Mouse (Mus musculus) heart, postnatal 36 days (tissue): Measurements from ENCODE around the gene Poln. TPM values are rescaled to one million over a fixed set of nuclear protein-coding genes. Genes with fewer than 3 reads are reported as not detected.

ENCODE experiments used
- DNase-seq, 2 experiments: peaks; one replicate each; pipeline ENCODE4 v3.0.0; 2021 to 2022
- intact Hi-C: fragments of 180-260 bp; cut with DNase I; formaldehyde crosslinking; loops from one replicate; pipeline ENCODE4 v1.15.1; 2025
- total RNA-seq, 2 experiments: library from RNA; stranded (reverse); gene quantifications; 2 replicates each; pipeline ENCODE4 v1.2.3; 2021

Gene Poln
- total RNA-seq: 1 to 10 TPM; 2.6 to 3.5 TPM

DNA sequence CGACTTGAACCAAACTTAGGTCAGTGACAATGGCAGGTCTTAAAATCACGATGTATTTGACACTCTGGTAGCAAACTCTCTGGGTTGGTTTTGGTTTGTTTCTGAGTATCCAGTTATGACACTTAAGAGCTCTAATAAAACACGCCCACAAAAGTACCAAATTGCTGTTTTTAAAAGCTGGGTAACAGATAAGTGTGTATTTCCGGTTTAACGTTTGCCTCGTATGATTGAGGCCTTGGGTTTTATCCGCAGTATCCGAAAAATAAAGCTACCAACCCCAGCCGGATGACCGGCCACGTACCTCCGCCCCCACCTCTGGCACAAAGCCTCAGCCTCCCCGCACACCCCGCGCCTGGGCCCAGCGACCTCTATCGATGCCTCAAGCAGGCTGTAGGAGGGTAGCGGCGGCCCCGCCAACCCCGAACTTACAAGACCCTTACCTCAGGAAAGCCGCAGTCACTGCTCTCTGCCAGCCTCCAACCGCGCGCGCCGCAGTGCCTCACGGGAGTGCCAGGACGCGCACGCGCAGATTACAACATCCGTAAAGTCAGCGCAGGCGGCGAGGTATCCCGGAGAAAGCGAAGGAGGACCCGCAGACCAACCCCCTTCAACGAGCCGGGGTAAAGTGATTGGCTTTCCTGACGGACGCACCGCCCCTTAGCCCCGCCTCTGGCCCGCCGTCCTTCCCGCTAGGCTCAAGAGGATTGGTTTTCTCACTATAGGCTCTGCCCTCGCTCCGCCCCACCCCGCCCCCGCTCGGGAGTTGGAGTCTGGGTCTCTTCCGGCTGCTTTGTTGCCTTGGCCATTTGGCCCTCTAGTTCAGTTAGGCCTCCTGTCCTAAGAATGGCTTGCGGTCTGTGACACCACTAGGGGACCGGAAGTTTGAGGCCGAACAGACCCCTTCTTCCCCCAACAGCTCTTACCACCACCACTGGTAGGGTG lies at the start of gene Poln, which contains the start of gene Haus3:
Gene Poln, minus strand, starts transcription at position 499 of the 942 bp plus-strand sequence.
Gene Haus3, minus strand, starts transcription at position 578 of the 942 bp plus-strand sequence.
- DNase-seq: peak; percentile 95
- intact Hi-C loops: no loop called here

DNA sequence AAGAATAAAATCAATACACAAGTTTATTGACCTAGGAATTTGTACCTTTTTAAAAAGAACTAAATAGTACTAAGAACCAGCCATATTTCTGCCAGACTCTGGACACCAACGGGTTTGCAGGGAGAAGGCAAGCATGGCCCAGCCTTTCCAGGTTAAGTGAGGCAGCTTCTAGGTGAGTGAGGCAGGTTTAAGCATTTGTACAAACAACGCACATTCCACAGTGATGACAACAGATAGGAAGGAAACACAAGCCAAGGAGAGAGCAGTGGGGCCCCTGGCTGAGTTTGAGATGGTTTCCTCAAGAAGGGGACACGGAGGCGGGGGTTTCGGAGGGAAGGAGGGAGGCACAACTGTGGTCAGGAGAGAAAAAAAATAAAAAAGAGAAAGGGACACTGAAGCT lies 49.4 kb upstream of the Poln start:
- intact Hi-C loops: no loop called here
- DNase-seq: no peak

DNA sequence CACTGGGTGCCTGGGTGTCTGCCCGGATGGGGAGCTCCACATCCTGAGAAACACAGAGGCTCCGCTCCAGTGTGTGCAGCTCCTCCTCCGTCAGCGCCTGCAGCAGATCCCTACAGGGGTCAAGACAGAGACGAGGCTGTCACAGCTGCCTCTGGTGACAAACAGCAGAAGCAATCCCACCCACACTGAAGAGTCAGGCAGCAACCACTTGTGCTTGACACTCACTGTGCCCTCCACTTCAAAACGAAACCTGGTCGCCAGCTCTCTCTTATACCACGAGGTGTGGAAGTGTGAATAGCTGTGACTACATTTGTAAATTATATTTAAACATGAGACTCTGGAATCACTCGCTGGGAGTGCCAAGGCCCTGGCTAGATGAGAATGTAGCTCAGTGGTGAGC lies 48.5 kb upstream of the Poln start:
- intact Hi-C loops: no loop called here
- no peak for DNase-seq

DNA sequence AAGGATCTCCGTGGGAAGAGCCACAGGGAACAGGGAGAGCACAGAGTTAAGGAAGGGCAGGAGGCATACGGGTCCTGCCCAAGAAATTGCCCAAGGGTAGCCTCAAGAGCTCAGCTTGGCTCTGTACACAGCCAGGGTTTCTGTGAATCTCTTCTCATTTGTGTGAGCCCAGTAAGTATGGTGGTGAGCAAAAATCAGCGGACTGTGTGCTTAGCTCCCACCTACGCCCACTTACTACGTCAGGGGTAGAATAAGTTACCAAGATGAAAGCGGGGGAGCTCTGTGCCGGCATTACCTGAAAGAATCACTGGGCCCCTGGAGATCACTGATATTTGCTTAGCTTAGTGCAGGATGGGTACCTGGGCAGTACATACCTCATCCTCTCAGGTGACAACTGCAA lies 46.8 kb upstream of the Poln start:
- intact Hi-C loops: no loop called here

DNA sequence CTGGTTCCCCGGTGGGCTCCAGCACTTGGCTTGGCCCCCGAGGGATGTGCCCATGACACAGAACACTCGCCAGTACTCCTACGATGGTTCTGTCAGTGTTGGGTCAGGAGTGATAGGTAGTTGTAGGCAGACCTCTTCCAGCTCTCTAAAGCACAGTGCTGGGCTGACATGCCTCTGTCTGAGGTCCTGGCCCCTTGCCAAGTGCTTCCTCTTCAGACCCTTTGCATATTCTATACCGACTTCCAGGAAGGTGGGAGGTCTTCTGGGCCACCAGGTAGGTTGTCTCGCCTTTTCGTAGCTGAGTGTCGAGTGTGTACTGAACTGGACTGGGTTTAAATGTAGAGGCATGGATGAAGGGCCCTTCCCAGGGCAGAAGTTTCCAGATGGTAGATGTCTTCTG lies 44.4 kb upstream of the Poln start:
- DNase-seq: no peak
- intact Hi-C loops: no loop called here

More for the DNA sequence above, 46.8 kb upstream of the Poln start:
- DNase-seq: no peak

DNA sequence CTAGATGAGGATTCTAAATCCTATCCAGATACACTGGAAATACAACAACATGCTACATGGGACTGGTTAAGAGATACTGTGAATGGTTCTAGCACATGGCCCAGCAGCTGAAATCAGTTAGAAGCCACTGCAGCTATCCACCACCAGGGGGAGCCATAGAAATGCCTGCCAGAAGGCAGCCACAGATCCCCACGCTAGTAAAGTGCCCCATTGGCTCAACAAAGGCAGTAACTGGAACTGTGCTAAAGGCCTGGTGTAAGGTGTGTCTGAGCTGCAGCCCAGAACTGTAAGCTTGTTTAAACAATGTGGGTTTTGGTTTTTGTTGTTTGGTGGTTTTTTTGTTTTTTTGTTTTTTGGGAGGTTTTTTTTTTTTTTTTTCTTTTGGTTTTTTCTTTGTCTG lies 41.0 kb upstream of the Poln start:
- peak; percentile 74 to 78 for DNase-seq
- intact Hi-C loops: loop anchor here (1.0 kb wide), 1 partner anchor 45 kb away; no protein-coding TSS in a partner anchor

DNA sequence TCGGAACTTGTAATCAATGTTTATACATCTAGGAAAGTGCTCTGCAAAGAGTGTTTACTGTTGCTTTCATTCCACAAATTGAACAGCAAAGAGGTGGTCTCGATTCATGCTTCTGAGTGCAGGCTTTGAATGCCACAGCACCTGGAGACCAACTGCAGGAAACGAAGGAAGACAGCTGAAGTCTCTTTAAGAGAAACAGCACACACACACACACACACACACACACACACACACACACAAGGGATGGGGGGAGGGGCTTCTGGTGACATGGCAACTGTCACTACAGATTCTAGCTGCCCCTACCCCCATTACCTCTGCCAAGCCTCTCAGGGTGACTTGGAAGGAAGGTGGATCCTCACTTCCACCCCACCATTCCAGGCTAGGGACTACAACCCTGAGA lies 38.3 kb upstream of the Poln start:
- DNase-seq: no peak
- intact Hi-C loops: loop anchor here (5.0 kb wide), 1 partner anchor 110 kb away; no protein-coding TSS in a partner anchor

DNA sequence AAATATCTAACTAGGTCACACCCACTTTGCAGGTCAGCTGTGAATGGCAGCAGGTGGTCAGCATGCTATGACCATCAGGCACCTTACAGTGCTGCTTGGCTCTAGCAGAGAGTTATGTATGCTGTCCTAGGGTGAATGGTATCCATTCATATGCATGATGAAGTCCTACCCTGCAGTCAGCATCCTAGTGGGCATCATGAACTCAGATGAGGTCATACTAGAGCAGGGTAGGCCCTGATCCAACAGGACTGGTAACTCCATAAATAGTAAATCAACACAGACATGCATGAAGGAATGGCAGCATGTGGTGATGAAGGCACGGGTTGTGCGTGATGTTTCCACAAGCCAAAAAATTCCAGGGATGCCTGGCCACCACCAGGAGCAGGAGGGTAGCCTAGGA lies 36.5 kb upstream of the Poln start:
- DNase-seq: no peak
- intact Hi-C loops: loop anchor here (5.0 kb wide), 1 partner anchor 108 kb away; no protein-coding TSS in a partner anchor

DNA sequence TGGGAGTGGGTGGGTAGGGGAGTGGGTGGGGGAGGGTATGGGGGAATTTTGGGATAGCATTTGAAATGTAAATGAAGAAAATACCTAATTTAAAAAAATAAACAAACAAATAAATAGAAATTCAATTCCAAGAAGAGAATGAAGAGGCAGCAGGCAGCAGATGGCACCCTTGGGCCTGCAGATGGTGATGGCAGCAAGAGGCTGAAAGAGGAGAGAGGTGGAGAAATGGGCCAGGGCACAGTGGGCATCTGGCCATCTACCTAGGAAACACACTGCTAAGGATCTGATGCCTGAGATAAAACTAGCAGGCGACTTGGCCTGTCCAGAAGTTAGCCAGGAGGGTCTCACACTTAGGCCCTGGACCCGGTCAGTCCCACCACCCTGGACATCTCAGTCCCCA lies 35.7 kb upstream of the Poln start:
- no peak for DNase-seq
- intact Hi-C loops: loop anchor here (5.0 kb wide), 1 partner anchor 108 kb away; no protein-coding TSS in a partner anchor

DNA sequence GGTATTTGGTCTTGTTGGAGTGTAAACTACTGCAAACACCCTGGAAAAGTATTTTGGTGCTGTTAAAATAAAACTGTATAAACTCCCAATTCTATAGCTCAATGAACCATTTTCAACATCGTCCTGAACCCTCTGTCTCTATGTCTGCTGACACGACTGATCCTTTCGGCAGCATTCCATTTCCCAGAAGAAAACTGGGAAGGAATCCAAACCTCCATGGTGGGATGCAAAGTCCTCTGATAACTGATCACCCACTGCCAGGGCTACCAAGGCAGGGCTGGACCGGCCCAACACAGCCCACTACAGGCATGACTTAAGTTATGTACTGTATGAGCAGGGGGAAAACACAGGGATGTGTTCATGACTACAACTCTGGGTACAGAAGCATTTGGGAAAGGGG lies 32.8 kb upstream of the Poln start:
- intact Hi-C loops: no loop called here
- no peak for DNase-seq

DNA sequence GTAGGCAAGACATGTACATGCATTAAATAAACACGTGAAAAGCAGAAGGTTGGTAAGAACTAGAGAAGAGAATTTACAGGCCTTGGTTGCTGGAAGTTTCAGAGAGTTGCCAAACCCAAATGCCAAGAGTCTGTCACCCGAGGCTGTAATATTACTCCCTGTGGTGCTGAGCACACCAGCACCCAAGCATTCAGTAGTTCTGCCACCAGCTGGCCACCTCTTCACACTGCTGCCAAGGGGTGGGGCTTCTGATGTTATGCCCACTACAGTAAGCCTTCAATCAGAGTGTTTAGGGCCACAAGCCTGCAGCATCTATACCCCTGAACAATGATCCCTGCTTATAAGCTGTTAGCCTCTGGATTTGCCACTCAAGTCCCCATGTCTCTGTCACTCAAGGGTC lies 32.1 kb upstream of the Poln start:
- intact Hi-C loops: no loop called here
- no peak for DNase-seq

DNA sequence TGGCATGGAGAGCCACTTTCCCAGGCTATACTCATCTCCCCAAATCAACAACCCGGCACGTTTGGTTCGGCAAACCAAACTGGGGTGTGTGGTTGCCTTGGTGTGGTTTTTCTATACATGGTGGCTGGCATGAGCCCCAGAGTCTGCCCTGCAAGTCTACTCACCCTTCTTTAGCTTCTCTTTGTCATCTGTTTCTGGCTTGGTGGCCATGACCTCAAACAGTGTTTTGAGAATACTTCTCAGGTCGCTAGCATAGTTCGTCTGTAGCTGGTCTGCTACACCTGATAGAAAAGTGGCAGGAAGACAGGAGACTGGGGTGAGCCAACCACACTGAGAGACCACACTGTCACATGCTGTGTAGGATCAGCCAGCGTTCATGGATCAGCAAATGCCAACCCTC lies 29.4 kb upstream of the Poln start:
- DNase-seq: no peak
- intact Hi-C loops: no loop called here

DNA sequence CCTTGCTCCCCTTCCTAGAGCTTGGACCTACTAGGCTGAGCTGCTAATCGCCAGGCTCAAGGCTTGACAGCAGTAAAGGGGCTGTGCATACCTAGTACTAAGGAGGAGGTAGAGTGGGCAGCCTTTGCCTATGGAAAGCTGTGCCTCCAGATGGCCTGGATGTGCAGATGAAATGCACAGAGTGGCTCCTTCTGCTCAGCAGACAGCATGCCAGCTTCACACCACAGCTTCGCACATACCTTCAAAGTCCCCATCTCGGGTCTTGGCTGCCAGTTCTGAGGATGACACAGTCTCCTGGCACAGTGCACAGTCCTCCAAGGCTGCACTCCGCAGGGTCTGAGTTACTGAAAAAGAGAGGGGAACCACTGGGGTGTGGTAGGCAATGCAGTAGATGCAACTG lies 28.0 kb upstream of the Poln start:
- intact Hi-C loops: no loop called here
- DNase-seq: no peak

DNA sequence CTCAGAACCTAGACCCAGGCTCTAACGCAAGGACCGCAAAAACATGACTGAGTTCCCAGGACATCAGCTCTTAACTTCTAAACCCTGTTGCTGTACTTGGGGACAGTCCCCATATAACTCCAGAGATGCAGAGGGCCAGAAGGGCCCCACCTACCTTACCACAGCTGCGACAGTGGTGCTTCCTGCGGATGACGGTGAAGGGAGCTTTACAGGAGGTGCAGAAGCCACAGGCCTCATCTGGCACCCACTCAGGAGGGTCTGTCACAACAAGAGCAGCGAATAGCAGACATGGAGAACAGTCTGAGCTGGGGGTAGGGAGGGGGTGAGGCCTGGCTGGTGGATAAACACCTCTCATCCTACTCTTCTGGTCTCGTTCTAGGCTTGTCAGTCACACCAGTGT lies 27.2 kb upstream of the Poln start:
- intact Hi-C loops: no loop called here
- DNase-seq: no peak

DNA sequence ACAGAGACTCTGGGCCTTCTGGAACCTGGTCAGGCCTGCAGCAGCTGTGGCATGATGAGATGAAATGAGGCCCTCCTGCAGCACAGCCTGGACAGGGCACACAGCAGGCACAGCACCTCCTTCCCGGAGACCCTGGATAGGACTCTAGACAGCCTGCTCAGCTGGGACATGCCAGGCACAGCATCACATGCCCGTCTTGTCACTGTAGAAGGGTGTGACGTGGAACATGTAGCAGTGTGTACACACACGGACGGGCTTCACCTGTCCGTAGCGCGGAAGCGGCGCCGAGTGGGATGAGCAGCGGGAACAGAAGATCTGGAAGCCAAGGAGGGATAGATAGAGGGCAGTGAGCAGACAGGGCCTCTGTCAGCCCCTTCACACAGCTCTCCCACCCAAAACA lies 26.5 kb upstream of the Poln start:
- intact Hi-C loops: no loop called here
- DNase-seq: no peak

DNA sequence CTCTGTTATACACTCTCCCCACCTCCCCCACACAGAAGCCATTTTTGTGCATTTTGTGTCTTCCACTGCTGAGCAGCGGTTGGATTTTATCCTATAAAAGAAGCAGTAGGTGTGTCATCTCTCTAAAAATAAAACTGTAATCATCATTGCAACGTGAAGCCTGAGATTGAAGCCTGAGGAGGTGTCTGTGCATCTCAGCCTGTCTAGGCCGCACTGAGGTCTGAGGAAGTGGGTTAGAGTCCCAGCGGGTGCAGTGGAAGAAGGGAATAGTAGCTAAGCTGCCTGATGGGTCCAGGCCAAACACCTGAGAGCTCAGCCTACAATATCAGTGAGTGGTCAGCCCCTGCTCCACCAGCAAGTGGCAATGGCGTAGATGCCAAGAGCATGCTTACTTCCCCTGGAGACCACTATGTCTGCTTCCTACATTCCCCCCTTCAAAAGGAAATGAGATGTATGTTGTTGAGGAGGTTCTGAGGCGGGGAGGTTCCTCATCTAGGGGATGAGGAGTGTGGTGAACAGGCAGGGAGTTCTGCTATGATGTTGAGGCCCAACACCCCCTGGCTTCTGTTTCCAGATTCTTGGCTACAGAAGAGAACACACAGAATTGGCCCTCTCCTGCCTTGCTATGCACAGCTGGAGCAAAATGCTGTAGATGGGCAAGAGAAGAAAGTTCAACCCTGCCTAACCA lies 25.9 kb upstream of the Poln start:
- intact Hi-C loops: loop anchor here (5.0 kb wide), 1 partner anchor 98 kb away; no protein-coding TSS in a partner anchor
- DNase-seq: no peak

DNA sequence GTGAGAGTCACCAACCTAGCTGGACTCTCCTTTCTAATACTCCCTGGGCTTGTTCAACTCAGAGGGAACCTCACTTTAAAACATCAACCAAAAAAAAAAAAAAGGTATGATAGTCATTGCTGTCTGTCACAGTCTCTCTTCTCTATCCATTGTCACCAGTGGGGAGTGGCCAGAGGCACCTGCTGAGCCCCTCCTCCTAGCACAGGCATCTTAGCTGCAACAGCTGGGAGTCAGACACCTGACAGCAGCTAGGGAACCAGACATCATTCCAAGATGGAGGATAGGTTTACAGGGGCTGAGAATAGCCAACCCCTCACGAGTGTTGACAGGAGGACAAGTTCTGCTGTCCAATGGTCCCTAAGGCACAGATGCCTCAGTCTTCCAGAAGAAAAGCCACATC lies 25.2 kb upstream of the Poln start:
- intact Hi-C loops: loop anchor here (5.0 kb wide), 1 partner anchor 97 kb away; no protein-coding TSS in a partner anchor
- no peak for DNase-seq

DNA sequence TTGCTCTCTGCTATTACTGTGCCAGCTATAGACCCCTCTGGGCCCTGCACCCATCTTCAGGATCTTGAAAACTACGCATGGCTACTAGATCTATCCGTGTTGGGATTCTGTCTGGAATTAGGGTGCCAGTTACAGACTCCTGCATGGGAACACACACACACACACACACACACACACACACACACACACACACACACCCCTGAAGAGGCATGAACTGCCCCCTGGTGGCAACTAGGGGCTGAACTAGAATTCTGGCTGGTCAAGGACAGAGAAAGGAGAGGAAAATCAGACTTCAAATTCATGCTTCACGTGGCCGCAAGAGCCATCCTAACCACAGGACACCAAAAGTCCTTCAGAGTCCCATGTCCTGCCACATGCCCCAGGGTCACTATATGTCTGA lies 22.6 kb upstream of the Poln start:
- intact Hi-C loops: loop anchor here (1.0 to 5.0 kb wide), 2 partner anchors 50 to 95 kb away; no protein-coding TSS in a partner anchor
- no peak for DNase-seq

DNA sequence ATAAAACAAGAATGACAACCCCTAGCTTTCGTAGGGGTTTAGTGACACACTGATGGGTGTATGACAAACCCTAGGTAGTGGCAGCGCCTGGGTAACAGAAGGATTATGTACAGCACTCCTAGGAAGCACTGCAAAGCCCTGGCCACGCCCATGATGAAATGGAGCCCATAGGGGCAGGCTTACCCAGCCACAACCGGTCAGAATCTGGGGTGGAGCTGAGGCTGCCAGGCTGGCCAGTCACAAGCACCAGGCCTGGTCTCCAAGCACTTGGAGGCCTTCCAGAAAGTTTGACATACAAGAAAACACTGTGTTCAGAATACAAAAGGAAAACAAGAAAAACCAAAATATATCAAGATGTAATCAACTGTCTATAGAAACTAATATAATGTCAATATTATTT lies 21.8 kb upstream of the Poln start:
- intact Hi-C loops: loop anchor here (5.0 kb wide), 1 partner anchor 94 kb away; no protein-coding TSS in a partner anchor

DNA sequence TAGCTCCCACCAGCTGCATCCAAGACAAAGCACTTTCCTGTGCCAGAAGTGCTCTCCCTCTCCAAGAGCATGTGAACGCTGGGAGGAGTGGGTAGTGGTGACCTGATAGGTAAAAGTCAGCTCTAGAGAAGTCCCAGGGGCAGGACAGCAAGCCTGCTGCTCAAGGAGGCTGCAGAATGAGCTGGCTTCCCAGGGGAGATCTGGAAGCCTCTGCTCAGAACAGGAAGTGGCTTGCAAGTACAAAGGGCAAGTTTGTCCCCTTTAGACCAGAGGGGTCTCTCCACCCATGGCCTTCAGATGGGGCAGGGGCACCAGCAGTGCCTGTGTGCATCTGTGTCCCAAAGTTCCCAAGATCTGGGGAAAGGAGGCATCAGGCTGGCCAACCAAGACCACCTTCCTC lies 20.3 kb upstream of the Poln start:
- DNase-seq: no peak
- intact Hi-C loops: loop anchor here (10.0 kb wide), 4 partner anchors 255 to 535 kb away; partner anchors contain the start of genes Add1, Nelfa, Slbp and Tacc3

More for the DNA sequence above, 21.8 kb upstream of the Poln start:
- DNase-seq: no peak

DNA sequence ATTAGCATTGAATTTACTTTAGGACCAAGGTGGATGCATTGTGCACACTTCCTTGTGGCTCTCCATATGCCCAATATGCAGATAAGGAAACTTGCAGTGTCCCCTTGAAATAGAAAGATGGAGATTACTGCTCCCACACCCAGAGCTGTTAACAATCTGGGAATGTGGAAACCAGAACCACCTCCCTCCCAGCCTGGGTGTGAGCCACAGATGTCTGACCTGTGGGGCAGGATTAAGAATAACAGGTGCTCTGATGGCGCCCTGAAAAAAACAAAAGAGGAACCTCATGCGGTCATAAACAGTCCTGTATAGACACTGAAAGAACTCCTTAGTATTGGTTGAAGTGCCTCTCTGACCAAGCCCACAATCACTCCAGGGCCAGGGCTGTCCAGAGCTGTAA lies 19.6 kb upstream of the Poln start:
- intact Hi-C loops: loop anchor here (10.0 kb wide), 4 partner anchors 254 to 534 kb away; partner anchors contain the start of genes Add1, Nelfa, Slbp and Tacc3
- no peak for DNase-seq
